Mouse (Mus musculus) lung, postnatal 10 days (tissue): ENCODE measurements at regions not wholly inside any gene's neighbourhood (a gene's known extent, or its start where the extent isn't known, plus 50 kb on each side); places are given as distances from the start of the nearest gene placed in this dataset.
A peak's percentile ranks its signal among the peaks of the same experiment; 100 is the strongest.

Experiments used
- DNase-seq: peaks from one replicate; pipeline ENCODE4 v3.0.0; 2021

- DNase-seq, result peak; percentile 54
These were observed 56.3 kb upstream of the Med13l start for GRCm38 (mm10) chr5:118504170-118504569.

GRCm38 (mm10) chr5:118504926-118505325 lies 55.6 kb upstream of the Med13l start:
- DNase-seq, result no peak

- DNase-seq, result no peak
These were observed 50.6 kb upstream of the Med13l start for GRCm38 (mm10) chr5:118509871-118510270.
